Mouse (Mus musculus): ENCODE measurements around the gene Zfp428.

Zfp428 gene

GRCm38 (mm10) chr7:24520054-24520453 lies 13.2 kb downstream of the Zfp428 start:
- DNase-seq (ENCODE audit: low read depth, low spot score): peak; percentile 43

DNA sequence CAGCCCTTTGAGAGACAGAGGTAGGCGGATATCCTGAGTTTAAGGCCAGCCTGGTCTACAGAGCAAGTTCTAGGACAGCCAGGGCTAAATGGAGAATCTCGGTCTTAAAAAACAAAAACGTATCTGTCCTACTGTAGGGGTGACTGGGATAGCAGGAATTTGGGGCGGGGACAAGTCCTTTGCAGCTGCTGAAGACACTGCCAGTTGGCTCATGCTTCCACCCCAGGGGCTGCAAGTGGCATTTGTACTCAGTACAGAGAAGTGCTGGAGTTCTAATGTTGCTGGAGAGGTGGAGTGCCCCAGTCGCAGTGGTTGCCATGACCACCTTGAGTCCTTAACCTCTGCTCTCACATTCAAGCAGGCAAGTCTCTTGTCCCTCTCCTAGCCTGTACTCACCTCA lies 16.0 kb downstream of the Zfp428 start:
- DNase-seq (ENCODE audit: low read depth, low spot score): peak; percentile 62

- DNase-seq (ENCODE audit: low read depth, low spot score): no peak
These were observed 16.9 kb downstream of the Zfp428 start for GRCm38 (mm10) chr7:24523723-24524122.

GRCm38 (mm10) chr7:24524978-24525377 lies 18.2 kb downstream of the Zfp428 start:
- peak; percentile 63 for DNase-seq (ENCODE audit: low read depth, low spot score)

DNA sequence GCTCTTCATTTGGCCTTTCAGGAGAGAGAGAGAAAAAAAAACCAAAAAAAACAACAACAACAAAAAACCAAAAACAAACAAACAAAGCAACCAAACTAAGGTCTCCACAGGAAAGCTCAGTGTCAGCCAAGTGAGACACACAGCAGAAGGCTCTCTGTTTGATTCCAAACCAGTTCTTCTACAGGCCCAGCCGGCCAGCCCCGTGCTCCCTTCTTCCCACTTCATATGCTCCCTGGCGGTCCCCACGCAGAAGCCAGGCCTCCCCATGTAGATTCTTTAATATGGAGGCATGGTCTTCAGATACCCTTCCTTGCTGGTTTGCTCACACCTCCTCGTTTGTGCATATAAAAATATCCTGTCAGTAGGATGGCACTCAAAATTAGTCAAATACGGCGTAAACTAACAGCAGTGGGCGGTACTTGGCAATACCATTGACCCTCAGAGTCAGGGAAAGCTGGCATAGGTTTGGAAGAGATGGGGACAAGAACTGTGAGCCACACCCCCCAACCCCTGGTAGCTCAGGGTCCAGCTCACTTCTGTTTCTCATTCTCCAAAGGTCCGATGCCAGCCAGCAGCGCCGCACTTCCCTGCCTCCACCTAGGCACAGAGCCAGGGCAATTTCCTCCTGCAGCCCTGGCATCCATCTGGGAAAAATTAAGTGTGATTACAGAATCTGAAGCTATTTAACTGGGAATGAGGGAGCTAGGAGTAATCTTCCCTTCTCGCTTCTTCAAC lies 19.0 kb downstream of the Zfp428 start:
- no peak for DNase-seq (ENCODE audit: low read depth, low spot score)

- DNase-seq (ENCODE audit: low read depth, low spot score): no peak
These were observed 22.1 kb downstream of the Zfp428 start for GRCm38 (mm10) chr7:24528861-24529260.

DNA sequence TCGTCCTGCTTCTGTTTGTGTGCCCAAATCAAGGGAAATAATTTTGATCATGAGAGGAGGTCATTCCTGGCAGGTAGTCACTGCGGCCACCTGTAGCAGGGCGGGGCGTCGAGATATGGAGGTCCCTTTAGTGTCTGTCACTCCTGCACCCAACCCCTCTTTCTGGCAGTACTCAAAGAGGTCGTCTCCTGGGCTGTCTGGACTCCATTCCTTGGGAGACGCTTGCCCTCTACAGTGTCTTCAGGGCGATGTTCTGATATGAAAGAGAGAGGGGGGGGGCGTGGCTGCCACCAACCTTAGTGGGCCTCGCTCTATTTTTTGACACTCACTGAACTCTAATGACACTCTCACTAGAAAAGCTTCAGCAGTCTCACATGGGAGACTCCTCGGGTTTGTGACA lies 22.8 kb downstream of the Zfp428 start:
- DNase-seq (ENCODE audit: low read depth, low spot score): no peak

DNA sequence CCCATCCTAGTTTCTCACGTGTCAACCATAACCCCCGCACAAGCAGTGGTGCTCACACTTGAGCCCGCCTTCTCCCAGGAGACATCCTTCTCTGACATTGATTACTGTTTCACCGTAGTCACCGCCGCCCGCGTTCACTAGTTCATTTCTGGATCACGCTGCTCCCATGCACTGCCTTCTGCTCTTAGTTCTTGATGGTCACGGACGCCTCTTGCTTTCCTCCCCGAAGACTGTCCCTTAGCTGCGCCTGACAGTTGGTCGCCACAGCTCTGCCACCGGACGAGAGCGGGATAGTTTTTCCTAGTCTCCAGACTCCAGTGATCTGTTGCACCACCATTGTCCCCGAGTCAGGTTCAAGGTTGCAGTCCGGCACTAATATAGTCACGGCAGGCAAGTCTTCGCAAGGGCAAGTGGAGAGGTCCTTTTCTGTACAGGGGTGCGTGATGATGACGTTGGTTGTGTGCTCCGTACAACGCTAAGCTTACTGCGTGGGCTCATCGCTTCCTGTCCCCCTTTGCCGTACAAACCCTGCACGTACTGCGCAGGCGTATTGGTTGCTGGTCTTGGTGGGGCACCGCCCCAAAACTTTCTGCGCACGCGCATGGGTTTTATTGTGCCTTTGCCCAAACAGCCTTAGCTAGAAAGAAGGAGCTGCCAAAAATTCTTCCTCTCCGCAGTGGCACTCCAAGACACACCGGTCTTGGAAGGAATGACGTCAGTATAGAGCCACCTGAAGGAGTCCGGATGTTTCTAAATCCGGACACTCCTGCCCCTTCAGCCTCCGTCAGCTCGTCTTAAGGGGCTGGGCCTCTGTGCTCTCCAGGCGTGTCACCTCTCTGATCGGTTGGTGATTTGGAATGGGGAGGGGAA lies 23.5 kb downstream of the Zfp428 start, which contains the start of gene Irgq:
TSS of gene Irgq (plus strand) at position 628 of the 870 bp plus-strand sequence.
- peak; percentile 100 for DNase-seq (ENCODE audit: low read depth, low spot score)

DNA sequence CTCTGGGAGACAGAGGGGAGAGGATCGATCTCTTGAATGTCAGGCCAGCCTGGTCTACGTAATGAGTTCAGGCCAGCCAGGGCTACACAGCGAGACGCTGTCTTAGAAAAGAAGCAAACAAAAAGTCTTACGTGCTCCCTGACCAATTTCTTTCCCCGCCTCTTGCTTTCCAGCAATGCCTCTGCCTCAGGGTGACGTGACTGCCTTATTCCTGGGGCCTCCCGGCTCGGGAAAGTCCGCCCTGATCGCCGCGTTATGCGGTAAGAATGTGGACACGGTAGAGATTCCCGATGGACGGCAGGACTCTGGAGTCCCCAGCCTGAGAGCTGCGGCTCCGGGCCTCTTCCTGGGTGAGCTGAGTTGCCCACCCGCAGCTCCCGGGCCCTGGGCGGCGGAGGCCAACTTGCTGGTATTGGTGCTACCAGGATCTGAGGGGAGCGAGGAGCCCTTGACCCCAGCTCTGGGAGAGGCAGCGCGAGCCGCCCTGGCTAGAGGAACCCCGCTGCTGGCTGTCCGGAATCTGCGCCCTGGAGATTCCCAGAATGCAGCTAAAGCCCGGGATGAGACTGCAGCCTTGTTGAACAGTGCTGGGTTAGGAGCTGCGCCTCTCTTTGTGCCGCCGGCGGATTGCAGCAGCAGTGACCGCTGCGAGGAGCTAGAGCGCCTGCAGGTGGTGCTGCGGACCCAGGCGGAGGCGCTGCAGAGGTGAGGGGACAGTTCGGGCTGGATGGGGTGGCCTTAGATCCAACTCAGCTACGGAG lies 24.6 kb downstream of the Zfp428 start:
- peak; percentile 79 for DNase-seq (ENCODE audit: low read depth, low spot score)

- peak; percentile 61 for DNase-seq (ENCODE audit: low read depth, low spot score)
These were observed 26.3 kb downstream of the Zfp428 start for GRCm38 (mm10) chr7:24533031-24533571.

GRCm38 (mm10) chr7:24533806-24534205 lies 27.0 kb downstream of the Zfp428 start:
- DNase-seq (ENCODE audit: low read depth, low spot score): peak; percentile 50

DNA sequence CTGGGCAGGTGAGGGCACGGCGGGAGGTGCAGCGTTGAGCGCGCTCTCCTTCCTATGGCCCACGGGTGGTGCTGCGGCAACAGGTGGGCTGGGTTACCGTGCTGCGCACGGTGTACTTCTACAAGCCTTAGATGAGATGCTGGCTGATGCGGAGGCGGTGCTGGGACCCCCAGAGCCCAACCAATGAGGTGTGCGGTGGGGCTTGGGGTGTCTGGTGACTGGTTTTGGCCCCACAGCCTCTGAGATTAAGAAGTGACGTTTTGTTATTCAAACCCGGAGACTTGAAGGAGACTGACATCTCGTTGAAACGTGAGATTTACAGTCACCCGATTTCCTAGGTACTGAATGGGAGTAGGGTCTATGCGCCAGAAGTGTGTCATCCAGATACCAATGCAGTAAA lies 27.5 kb downstream of the Zfp428 start:
- DNase-seq (ENCODE audit: low read depth, low spot score): peak; percentile 80

DNA sequence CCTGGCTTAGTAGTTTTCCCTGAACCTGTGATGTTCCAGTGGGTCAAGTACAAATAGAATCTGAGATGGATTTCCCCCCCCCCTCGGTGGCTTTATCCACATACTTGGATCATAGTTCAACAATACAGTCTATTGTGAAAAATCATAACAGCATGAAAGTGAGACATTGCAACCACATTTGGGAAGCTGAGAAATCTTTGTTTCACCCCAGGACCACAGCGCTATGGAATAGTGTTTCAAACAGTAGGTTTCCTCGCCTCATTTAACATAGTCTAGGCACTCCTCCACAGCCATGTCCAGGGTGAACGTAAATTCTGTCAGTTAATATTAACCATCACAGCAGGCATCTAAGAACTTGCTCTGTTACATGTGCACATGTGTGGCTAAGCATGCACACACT lies 30.3 kb downstream of the Zfp428 start:
- DNase-seq (ENCODE audit: low read depth, low spot score): no peak

DNA sequence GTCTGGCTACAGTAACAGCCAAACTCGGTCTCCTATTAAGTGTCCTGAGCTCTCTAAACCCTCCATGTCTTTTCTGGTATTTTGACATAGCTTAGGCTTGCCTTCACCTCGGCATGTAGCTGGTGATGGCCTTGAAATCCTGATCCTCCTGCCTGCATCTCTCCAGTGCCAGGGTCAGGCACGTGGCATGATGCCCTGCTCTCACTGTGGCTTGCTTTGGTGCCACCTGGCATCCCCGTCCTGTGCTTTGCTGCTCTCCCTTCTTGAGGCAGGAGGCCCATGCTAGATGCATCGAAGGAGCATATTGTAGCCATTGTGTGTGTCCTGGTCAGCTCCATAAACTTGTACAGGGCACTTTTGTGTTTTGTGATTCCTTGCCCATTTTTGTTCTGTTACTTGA lies 30.8 kb downstream of the Zfp428 start:
- DNase-seq (ENCODE audit: low read depth, low spot score): no peak

GRCm38 (mm10) chr7:24538154-24538553 lies 31.3 kb downstream of the Zfp428 start:
- no peak for DNase-seq (ENCODE audit: low read depth, low spot score)

GRCm38 (mm10) chr7:24538701-24539100 lies 31.9 kb downstream of the Zfp428 start:
- DNase-seq (ENCODE audit: low read depth, low spot score): peak; percentile 90

- DNase-seq (ENCODE audit: low read depth, low spot score): no peak
These were observed 32.9 kb downstream of the Zfp428 start for GRCm38 (mm10) chr7:24539686-24540085.

- DNase-seq (ENCODE audit: low read depth, low spot score): peak; percentile 89
These were observed 37.7 kb downstream of the Zfp428 start for GRCm38 (mm10) chr7:24544506-24544905.

DNA sequence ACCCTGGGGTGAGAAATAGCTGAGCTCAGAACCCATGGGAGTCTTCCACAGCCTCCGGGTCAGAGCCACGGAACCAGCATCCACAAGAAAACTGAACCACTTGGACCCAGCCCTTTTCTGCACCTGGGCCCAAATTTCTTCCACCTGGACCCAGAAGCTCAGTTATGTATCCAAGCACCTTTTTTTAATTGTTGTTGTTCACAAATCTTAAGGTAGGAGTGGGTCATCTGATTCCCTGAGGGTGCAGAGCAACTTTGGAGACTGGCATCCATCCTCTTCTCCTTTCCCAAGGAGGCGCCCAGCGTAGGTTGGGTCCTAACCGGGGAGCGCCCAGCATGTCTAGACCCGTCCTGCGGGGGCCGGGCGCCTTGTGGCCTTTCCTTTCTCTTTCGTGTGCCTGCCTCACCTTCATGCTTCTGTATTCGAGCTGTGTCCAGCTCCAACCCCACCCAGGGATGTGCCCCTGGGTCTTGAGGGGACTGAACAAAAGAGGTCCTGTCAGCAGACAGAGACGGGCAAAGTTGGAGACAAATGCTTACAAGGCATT lies 39.3 kb downstream of the Zfp428 start, which contains the start of the genes Pinlyp and Xrcc1:
TSS of gene Pinlyp (minus strand) at position 51 of the 547 bp plus-strand sequence.
TSS of gene Xrcc1 (plus strand) at position 222 of the 547 bp plus-strand sequence.
- DNase-seq (ENCODE audit: low read depth, low spot score): no peak

DNA sequence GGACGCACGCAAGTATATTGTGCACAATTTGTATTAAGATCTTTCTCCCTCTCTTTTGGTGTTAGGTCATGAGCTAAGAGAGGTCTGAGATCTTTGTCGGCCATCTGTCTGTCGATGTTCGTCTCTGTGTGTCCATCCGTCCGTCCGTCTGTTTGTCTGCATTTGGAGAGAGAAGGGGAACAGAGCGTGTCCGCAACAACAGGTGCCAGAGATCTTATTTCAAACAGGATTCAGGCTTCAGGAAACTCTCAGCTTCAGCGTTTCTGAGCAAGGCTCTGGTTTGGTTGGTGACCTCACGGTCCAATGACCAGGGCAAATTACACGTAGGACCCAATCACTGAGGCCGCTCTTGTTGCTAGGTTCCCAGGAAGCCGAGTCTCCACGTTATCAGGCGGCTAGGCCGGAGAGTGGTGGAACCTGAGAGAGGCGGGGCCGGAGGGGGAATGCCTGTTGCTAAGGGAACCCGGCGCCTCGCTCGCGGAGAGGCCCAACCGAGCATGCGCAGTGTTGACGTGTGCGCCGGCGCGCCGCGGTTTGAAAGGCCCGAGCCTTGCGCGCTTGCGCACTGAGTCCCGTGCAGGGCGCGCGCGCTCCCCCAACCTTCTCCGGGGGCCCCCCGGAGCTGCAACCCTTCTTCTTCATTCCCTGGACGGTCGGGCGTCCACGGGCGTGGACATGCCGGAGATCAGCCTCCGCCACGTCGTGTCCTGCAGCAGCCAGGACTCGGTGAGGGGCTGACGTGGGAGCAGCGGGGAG lies 40.0 kb downstream of the Zfp428 start:
- peak; percentile 99 for DNase-seq (ENCODE audit: low read depth, low spot score)

Data from R1 (cell line).